Mouse (Mus musculus) heart, embryonic 15.5 days (tissue): ENCODE measurements around the gene F3. TPM values are rescaled to one million over a fixed set of nuclear protein-coding genes. Genes with fewer than 3 reads are reported as not detected.

Experiments
- ATAC-seq: fragments of 200-750 bp; cut with Nextera tagmentation; replicated peaks from 2 replicates; pipeline ENCODE4 v1.8.0; 2017; ENCODE audit warnings: low read depth, moderate TSS enrichment; ENCODE audit not compliant: insufficient number of reproducible peaks, insufficient read depth, low FRiP score
- H3K27ac ChIP-seq: fragments of 300-500 bp; sonication (generic); 2 replicates; pipeline ENCODE4 v1.5.1; 2015; ENCODE audit warnings: mild to moderate bottlenecking, inconsistent platforms
- H3K27me3 ChIP-seq: fragments of 300-500 bp; sonication (generic); 2 replicates; pipeline ENCODE4 v1.6.1; 2015; ENCODE audit warnings: inconsistent platforms
- H3K36me3 ChIP-seq: fragments of 300-500 bp; sonication (generic); 2 replicates; pipeline ENCODE4 v1.6.1; 2015; ENCODE audit warnings: mild to moderate bottlenecking, inconsistent platforms
- H3K4me1 ChIP-seq: fragments of 300-500 bp; sonication (generic); replicated peaks from 2 replicates; pipeline ENCODE4 v1.6.1; 2015; ENCODE audit warnings: inconsistent platforms
- H3K4me2 ChIP-seq: fragments of 300-500 bp; sonication (generic); 2 replicates; pipeline ENCODE4 v1.6.1; 2015; ENCODE audit warnings: inconsistent platforms, mild to moderate bottlenecking, moderate library complexity
- H3K4me3 ChIP-seq: fragments of 300-500 bp; sonication (generic); 2 replicates; pipeline ENCODE4 v1.5.1; 2015; ENCODE audit warnings: mild to moderate bottlenecking, inconsistent platforms
- H3K9ac ChIP-seq: fragments of 300-500 bp; sonication (generic); 2 replicates; pipeline ENCODE4 v1.6.1; 2015; ENCODE audit warnings: mild to moderate bottlenecking, inconsistent platforms
- H3K9me3 ChIP-seq: fragments of 300-500 bp; sonication (generic); replicated peaks from 2 replicates; pipeline ENCODE4 v1.6.1; 2016; ENCODE audit warnings: inconsistent platforms
- WGBS: fragments of 180-500 bp; shearing (Covaris S2); methylation state at CpG from one replicate; pipeline ENCODE4 v1.1.7; 2015; ENCODE audit warnings: mixed read lengths; 5-methylcytosine and 5-hydroxymethylcytosine counted together
- polyA plus RNA-seq: library from polyadenylated mRNA; unstranded; fragments of >200 nt; fragmentation: Nextera tagmentation; extraction: Ambion mirVana; gene quantifications from 2 replicates; pipeline ENCODE4 v1.2.1, GENCODE M21; 2015

F3 gene
- polyA plus RNA-seq, 1 experiment from 2014 or later: 7.7 TPM

GRCm38 (mm10) chr3:121721691-121722070 lies 1.7 kb upstream of the F3 start:
- Histone ChIP-seq H3K27ac (no peak overlapping the region), H3K9ac (no peak overlapping the region), H3K27me3 (peaks cover 7% of the 10 kb centered on the region; the same call in 1 of the 2 replicates), H3K4me3 (no peak overlapping the region), H3K9me3 (no peaks in the 10 kb centered on the region), H3K4me2 (no peak overlapping the region), H3K4me1 (peaks cover 30% of the 10 kb centered on the region), H3K36me3 (no peaks in the 10 kb centered on the region)
- ATAC-seq: no peak
- 67% methylated on average over 7 of the region's 7 CpGs for WGBS

GRCm38 (mm10) chr3:121723968-121724524 lies 709 bp downstream of the F3 start:
- Histone ChIP-seq H3K4me3 (peak overlapping the region; percentile 77), H3K9ac (peak overlapping the region; percentile 71), H3K27ac (peak overlapping the region; percentile 72), H3K4me1 (peaks cover 30% of the 10 kb centered on the region), H3K27me3 (peaks cover 7% of the 10 kb centered on the region; the same call in 1 of the 2 replicates), H3K36me3 (no peaks in the 10 kb centered on the region), H3K4me2 (peak overlapping the region; percentile 92), H3K9me3 (no peaks in the 10 kb centered on the region)
- no peak for ATAC-seq
- 6% methylated on average over 20 of the region's 20 CpGs for WGBS

GRCm38 (mm10) chr3:121724553-121724952 lies 1.2 kb downstream of the F3 start:
- peak overlapping the region; percentile 92 for H3K4me2 ChIP-seq
- 32% methylated on average over 12 of the region's 12 CpGs for WGBS
- H3K4me1 ChIP-seq: peaks cover 30% of the 10 kb centered on the region
- no peaks in the 10 kb centered on the region for H3K36me3 ChIP-seq
- peaks cover 7% of the 10 kb centered on the region; the same call in 1 of the 2 replicates for H3K27me3 ChIP-seq
- no peak for ATAC-seq
- H3K9me3 ChIP-seq: no peaks in the 10 kb centered on the region
- H3K27ac ChIP-seq: no peak overlapping the region
- 0 out of 2 replicates have a peak overlapping the region, but pooled peaks have one; percentile 3 for H3K9ac ChIP-seq
- H3K4me3 ChIP-seq: peak overlapping the region; percentile 77

DNA sequence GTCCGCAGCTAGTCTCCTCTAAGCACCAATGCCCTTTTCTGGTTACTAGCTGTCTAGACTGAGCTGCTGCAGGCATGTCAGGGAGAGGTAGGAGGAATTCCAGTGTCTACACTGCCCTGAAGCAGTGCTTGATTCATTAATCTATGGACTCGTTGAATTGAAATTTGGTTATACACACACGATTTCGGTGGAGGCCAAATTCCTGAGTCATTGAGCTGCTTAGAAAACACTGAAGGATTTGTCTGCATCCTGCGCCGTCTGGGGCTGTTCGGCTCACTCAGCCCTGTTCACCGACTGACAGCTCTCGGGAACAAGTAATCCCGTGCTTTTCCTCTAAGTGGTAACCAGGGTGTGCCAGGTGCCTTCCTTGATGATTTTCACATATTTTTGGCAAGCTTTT lies 2.3 kb downstream of the F3 start:
- WGBS: 67% methylated on average over 10 of the region's 10 CpGs
- peaks cover 7% of the 10 kb centered on the region; the same call in 1 of the 2 replicates for H3K27me3 ChIP-seq
- no peak overlapping the region for H3K9ac ChIP-seq
- no peak overlapping the region for H3K27ac ChIP-seq
- no peaks in the 10 kb centered on the region for H3K9me3 ChIP-seq
- no peak for ATAC-seq
- H3K36me3 ChIP-seq: no peaks in the 10 kb centered on the region
- H3K4me2 ChIP-seq: no peak overlapping the region
- peaks cover 30% of the 10 kb centered on the region for H3K4me1 ChIP-seq
- no peak overlapping the region for H3K4me3 ChIP-seq

DNA sequence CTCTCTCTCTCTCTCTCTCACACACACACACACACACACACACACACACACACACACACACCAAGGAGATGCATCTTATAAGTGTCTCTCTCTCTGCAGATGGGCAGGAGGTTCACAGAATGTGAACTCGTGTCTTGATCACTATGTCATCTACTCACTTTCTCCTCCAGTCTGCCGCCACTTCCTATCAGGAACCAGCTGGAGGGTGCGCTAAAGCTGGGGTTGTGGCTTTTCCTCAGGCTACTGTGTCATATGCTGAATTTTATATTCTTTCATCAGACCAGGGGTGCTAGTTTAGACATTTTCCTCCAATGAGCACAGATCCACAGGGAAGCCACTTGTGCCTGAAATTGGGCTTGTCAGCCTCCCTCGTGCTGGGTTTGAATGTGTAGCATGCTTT lies 6.3 kb downstream of the F3 start:
- H3K27ac ChIP-seq: no peak overlapping the region

GRCm38 (mm10) chr3:121735542-121735941 lies 12.2 kb downstream of the F3 start:
- Histone ChIP-seq H3K9ac (no peak overlapping the region), H3K27me3 (no peaks in the 10 kb centered on the region), H3K4me3 (no peak overlapping the region), H3K36me3 (peaks cover 15% of the 10 kb centered on the region), H3K4me2 (peak overlapping the region; percentile 45), H3K27ac (peak overlapping the region; percentile 93), H3K9me3 (no peaks in the 10 kb centered on the region), H3K4me1 (peaks cover 21% of the 10 kb centered on the region)
- 69% methylated on average over 7 of the region's 7 CpGs for WGBS
- no peak for ATAC-seq

More for the DNA sequence above, 6.3 kb downstream of the F3 start:
- H3K36me3 ChIP-seq: peaks cover 15% of the 10 kb centered on the region
- H3K4me3 ChIP-seq: no peak overlapping the region
- no peak overlapping the region for H3K9ac ChIP-seq
- no peaks in the 10 kb centered on the region for H3K9me3 ChIP-seq
- no peak for ATAC-seq
- no peaks in the 10 kb centered on the region for H3K27me3 ChIP-seq
- WGBS: 69% methylated on average over 4 of the region's 4 CpGs
- H3K4me2 ChIP-seq: no peak overlapping the region
- H3K4me1 ChIP-seq: peaks cover 5% of the 10 kb centered on the region; the same call in 1 of the 2 replicates

DNA sequence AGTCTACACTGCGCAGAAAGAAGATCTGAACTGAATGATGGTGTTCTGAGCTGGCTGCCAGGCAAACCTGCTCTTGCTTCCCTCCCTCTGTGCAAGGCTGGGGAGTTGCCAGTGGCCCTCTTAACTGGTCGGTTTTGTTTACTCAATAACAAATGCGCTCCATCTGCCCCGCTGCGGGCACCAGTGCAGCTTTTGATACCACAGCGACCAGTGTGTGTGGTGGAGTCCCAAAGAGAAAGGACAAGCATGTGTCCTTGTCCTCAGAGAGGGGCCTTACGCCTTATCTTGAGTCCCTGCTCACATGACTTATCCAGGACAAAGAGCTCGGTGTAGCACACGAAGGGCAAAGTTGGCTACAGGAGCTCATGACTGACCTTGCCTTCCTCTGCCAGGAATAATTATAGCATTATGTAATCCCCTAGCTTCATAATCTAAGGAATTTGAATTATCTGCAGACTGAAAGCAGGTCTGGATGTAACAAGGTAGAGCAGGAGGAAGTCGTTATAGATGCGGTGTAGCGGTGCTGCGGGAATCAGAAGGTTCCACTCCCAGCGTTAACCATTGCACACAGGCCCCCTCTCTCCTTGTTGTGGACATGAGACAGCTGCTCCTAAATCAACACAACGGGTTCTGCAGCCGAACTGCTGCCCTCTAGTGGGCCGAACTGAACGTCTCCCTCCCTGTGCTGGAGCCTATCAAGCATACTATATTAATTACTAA lies 12.8 kb downstream of the F3 start:
- peaks cover 15% of the 10 kb centered on the region for H3K36me3 ChIP-seq
- peak overlapping the region; percentile 93 for H3K27ac ChIP-seq
- no peak overlapping the region; the same call in 1 of the 2 replicates for H3K4me3 ChIP-seq
- H3K4me1 ChIP-seq: peaks cover 21% of the 10 kb centered on the region
- no peaks in the 10 kb centered on the region for H3K9me3 ChIP-seq
- no peaks in the 10 kb centered on the region for H3K27me3 ChIP-seq
- 0 out of 2 replicates have a peak overlapping the region, but pooled peaks have one; percentile 34 for H3K9ac ChIP-seq
- ATAC-seq: peak; percentile 95
- H3K4me2 ChIP-seq: peak overlapping the region; percentile 45
- 12% methylated on average over 18 of the region's 18 CpGs for WGBS

DNA sequence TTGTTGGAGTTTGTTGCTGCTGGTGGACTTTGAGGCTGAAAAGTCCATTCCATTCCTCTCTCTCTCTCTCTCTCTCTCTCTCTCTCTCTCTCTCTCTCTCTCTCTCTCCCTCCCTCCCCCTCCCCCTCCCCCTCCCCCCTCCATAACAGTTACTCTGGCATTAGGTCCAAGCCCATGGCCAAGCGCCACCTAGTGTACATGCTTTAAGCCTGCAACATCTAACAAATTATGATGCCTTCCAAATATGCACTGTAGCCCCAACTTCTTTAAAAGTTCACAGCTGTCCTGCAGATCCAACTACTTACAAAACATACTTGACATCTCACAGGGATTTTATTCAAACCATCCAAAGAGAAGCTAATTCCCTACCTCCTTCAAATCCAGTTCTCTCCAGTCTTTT lies 14.1 kb downstream of the F3 start:
- Histone ChIP-seq H3K4me2 (no peak overlapping the region), H3K4me3 (no peak overlapping the region), H3K36me3 (peaks cover 7% of the 10 kb centered on the region), H3K27ac (0 out of 2 replicates have a peak overlapping the region, but pooled peaks have one; percentile 93), H3K9ac (no peak overlapping the region), H3K9me3 (no peaks in the 10 kb centered on the region), H3K27me3 (no peaks in the 10 kb centered on the region), H3K4me1 (peaks cover 21% of the 10 kb centered on the region)
- 44% methylated on average over 1 of the region's 1 CpGs for WGBS
- no peak for ATAC-seq

- Histone ChIP-seq H3K9me3 (no peaks in the 10 kb centered on the region), H3K9ac (no peak overlapping the region), H3K4me2 (no peak overlapping the region), H3K27ac (no peak overlapping the region), H3K4me1 (peaks cover 21% of the 10 kb centered on the region), H3K4me3 (no peak overlapping the region), H3K36me3 (peaks cover 7% of the 10 kb centered on the region), H3K27me3 (no peaks in the 10 kb centered on the region)
- 78% methylated on average over 2 of the region's 2 CpGs for WGBS
- ATAC-seq: no peak
Observed at GRCm38 (mm10) chr3:121737901-121738300, 14.6 kb downstream of the F3 start.

- Histone ChIP-seq H3K4me1 (peaks cover 21% of the 10 kb centered on the region), H3K4me3 (no peak overlapping the region), H3K4me2 (no peak overlapping the region), H3K27ac (no peak overlapping the region), H3K36me3 (peaks cover 6% of the 10 kb centered on the region), H3K9me3 (no peaks in the 10 kb centered on the region), H3K27me3 (no peaks in the 10 kb centered on the region), H3K9ac (no peak overlapping the region)
- no peak for ATAC-seq
- 70% methylated on average over 9 of the region's 9 CpGs for WGBS
Observed at GRCm38 (mm10) chr3:121738742-121739342, 15.5 kb downstream of the F3 start.

DNA sequence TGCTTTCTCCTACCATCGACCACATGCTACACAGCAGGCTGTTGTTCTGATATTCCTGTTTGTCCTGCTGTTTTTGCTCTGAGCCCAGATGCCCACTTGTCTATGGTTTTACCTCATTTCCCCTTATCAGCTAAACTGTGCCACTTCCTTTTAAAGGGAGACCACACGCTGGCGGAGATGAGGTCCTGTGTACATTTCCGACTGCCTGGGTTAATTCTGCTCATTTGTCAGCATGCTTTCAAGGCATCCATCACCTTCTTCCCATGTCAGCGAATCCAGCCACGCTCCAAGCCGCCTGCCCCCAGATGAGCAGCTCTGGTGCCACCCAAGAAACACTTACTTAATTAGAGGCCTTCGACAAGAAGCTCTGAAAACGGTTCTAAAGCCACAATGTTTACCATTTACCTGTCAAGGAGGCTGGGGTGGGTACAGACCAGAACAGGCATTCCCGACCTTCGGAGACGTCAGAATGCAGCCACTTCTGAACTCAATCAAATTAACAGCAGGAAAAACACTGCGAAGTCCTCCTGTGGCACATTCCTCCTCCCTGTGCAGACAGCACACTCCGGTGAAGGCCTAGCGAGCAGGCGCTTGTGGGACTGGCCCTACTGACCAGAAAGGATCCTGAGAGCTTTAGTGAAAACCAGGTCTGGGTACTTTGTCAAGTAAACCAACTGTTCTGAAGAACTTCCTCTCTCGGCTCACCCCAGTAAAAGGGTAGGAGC lies 16.3 kb downstream of the F3 start:
- H3K36me3 ChIP-seq: no peaks in the 10 kb centered on the region
- H3K27me3 ChIP-seq: no peaks in the 10 kb centered on the region
- H3K9me3 ChIP-seq: no peaks in the 10 kb centered on the region
- peaks cover 21% of the 10 kb centered on the region for H3K4me1 ChIP-seq
- no peak overlapping the region for H3K4me3 ChIP-seq
- 34% methylated on average over 17 of the region's 17 CpGs for WGBS
- no peak overlapping the region for H3K9ac ChIP-seq
- H3K27ac ChIP-seq: no peak overlapping the region
- ATAC-seq: no peak
- H3K4me2 ChIP-seq: no peak overlapping the region
